Mouse (Mus musculus) heart, adult 2 months (tissue): ENCODE measurements around the gene Sytl1.

Experiments used
- CTCF ChIP-seq: fragments of 200-600 bp; IDR thresholded peaks from 2 replicates; pipeline ENCODE4 v1.8.1; 2022; ENCODE audit warnings: antibody characterized with exemption, mild to moderate bottlenecking, moderate library complexity
- EP300 ChIP-seq: fragments of 200-500 bp; IDR thresholded peaks from 2 replicates; pipeline ENCODE4 v1.6.1; 2011; ENCODE audit warnings: low read depth, low read length, control low read depth; ENCODE audit not compliant: insufficient read depth
- POLR2A ChIP-seq: fragments of 200-500 bp; IDR thresholded peaks from 2 replicates; pipeline ENCODE4 v1.6.1; 2011; ENCODE audit warnings: mild to moderate bottlenecking, low read depth, low read length, control low read depth; ENCODE audit not compliant: insufficient read depth

- TF ChIP-seq POLR2A, result no peak
- no peak for TF ChIP-seq CTCF
- TF ChIP-seq EP300, result no peak
Measured at GRCm38 (mm10) chr4:133252089-133252488, 10.8 kb downstream of the Sytl1 start.
